Mouse (Mus musculus) midbrain, embryonic 16.5 days (tissue): Measurements from ENCODE around the gene Mcf2l. TPM values are rescaled to one million over a fixed set of nuclear protein-coding genes. Genes with fewer than 3 reads are reported as not detected.
A peak's percentile ranks its signal among the peaks of the same experiment; 100 is the strongest.

Experiments used
- ATAC-seq: fragments of 200-750 bp; cut with Nextera tagmentation; 2 replicates; pipeline ENCODE4 v1.8.0; 2017; ENCODE audit warnings: moderate TSS enrichment
- H3K27ac ChIP-seq: fragments of 300-500 bp; sonication (generic); 2 replicates; pipeline ENCODE4 v1.5.1; 2014; ENCODE audit warnings: mild to moderate bottlenecking, low read length, mixed read lengths
- H3K27me3 ChIP-seq: fragments of 300-500 bp; sonication (generic); 2 replicates; pipeline ENCODE4 v1.6.1; 2014; ENCODE audit warnings: low read depth, low read length, mixed read lengths; ENCODE audit not compliant: control insufficient read depth, insufficient read depth
- H3K36me3 ChIP-seq: fragments of 300-500 bp; sonication (generic); 2 replicates; pipeline ENCODE4 v1.6.1; 2014; ENCODE audit warnings: mild to moderate bottlenecking, low read length, moderate library complexity, mixed read lengths; ENCODE audit not compliant: control insufficient read depth, insufficient read depth
- H3K4me1 ChIP-seq: fragments of 300-500 bp; sonication (generic); 2 replicates; pipeline ENCODE4 v1.6.1; 2014; ENCODE audit warnings: mild to moderate bottlenecking, low read length, mixed read lengths; ENCODE audit not compliant: control insufficient read depth, insufficient read depth
- H3K4me2 ChIP-seq: fragments of 300-500 bp; sonication (generic); 2 replicates; pipeline ENCODE4 v1.6.1; 2014; ENCODE audit warnings: mild to moderate bottlenecking, low read length, mixed read lengths
- H3K4me3 ChIP-seq: fragments of 300-500 bp; sonication (generic); 2 replicates; pipeline ENCODE4 v1.5.1; 2014; ENCODE audit warnings: low read depth, mild to moderate bottlenecking, low read length, moderate library complexity, mixed read lengths
- H3K9ac ChIP-seq: fragments of 300-500 bp; sonication (generic); 2 replicates; pipeline ENCODE4 v1.6.1; 2014; ENCODE audit warnings: low read depth, low read length, mixed read lengths
- H3K9me3 ChIP-seq: fragments of 300-500 bp; sonication (generic); replicated peaks from 2 replicates; pipeline ENCODE4 v1.6.1; 2014; ENCODE audit warnings: mild to moderate bottlenecking, low read length, mixed read lengths; ENCODE audit not compliant: control insufficient read depth, poor library complexity, severe bottlenecking
- WGBS: fragments of 180-500 bp; shearing (Covaris S2); extraction: QIAGEN DNeasy Blood & Tissue Kit; methylation state at CpG from one replicate; pipeline ENCODE4 v1.1.7; 2014; 5-methylcytosine and 5-hydroxymethylcytosine counted together
- polyA plus RNA-seq: library from polyadenylated mRNA; unstranded; fragments of >200 nt; fragmentation: Nextera tagmentation; extraction: Ambion mirVana; gene quantifications from 2 replicates; pipeline ENCODE4 v1.2.1, GENCODE M21; 2015

The Mcf2l gene
- 185 and 190 TPM in 2 replicates for polyA plus RNA-seq

GRCm38 (mm10) chr8:12873357-12874046, at the start of gene Mcf2l:
Gene Mcf2l, plus strand, starts transcription at chr8:12873806.
- H3K36me3 ChIP-seq, result no peaks in the 10 kb centered on the region
- H3K4me2 ChIP-seq, result peak within 1 kb of the TSS; percentile 88
- H3K4me1 ChIP-seq, result peaks cover 31% of the 10 kb centered on the region
- WGBS, result 2% methylated on average over 24 of the region's 30 CpGs
- no peaks in the 10 kb centered on the region; the same call in 1 of the 2 replicates for H3K27me3 ChIP-seq
- peak; percentile 69 for ATAC-seq
- H3K4me3 ChIP-seq, result peak within 1 kb of the TSS; percentile 61
- H3K9me3 ChIP-seq, result no peaks in the 10 kb centered on the region
- H3K9ac ChIP-seq, result peak within 1 kb of the TSS; percentile 79
- peak within 1 kb of the TSS; percentile 60 for H3K27ac ChIP-seq

- ATAC-seq, result no peak
- no peak overlapping the region for H3K9ac ChIP-seq
- H3K4me3 ChIP-seq, result no peak overlapping the region
- no peaks in the 10 kb centered on the region for H3K9me3 ChIP-seq
- no peak overlapping the region for H3K27ac ChIP-seq
- H3K36me3 ChIP-seq, result peaks cover 24% of the 10 kb centered on the region
- H3K4me2 ChIP-seq, result no peak overlapping the region
- no peaks in the 10 kb centered on the region for H3K27me3 ChIP-seq
- 61% methylated on average over 10 of the region's 10 CpGs for WGBS
- no peaks in the 10 kb centered on the region for H3K4me1 ChIP-seq
These were observed 49.0 kb upstream of the Mcf2l start for GRCm38 (mm10) chr8:12824562-12824961.

GRCm38 (mm10) chr8:12825236-12825635, 48.4 kb upstream of the Mcf2l start:
- no peaks in the 10 kb centered on the region for H3K27me3 ChIP-seq
- no peak overlapping the region for H3K4me2 ChIP-seq
- no peaks in the 10 kb centered on the region for H3K9me3 ChIP-seq
- no peak for ATAC-seq
- no peak overlapping the region for H3K4me3 ChIP-seq
- peaks cover 24% of the 10 kb centered on the region for H3K36me3 ChIP-seq
- H3K9ac ChIP-seq, result no peak overlapping the region
- no peak overlapping the region for H3K27ac ChIP-seq
- WGBS, result 71% methylated on average over 6 of the region's 6 CpGs
- no peaks in the 10 kb centered on the region for H3K4me1 ChIP-seq

- no peak overlapping the region for H3K4me2 ChIP-seq
- H3K4me3 ChIP-seq, result no peak overlapping the region
- no peak overlapping the region for H3K9ac ChIP-seq
- no peak for ATAC-seq
- H3K27ac ChIP-seq, result no peak overlapping the region
- no peaks in the 10 kb centered on the region for H3K4me1 ChIP-seq
- no peaks in the 10 kb centered on the region for H3K27me3 ChIP-seq
- H3K36me3 ChIP-seq, result peaks cover 24% of the 10 kb centered on the region
- WGBS, result 84% methylated on average over 8 of the region's 8 CpGs
- H3K9me3 ChIP-seq, result no peaks in the 10 kb centered on the region
These were observed 47.8 kb upstream of the Mcf2l start for GRCm38 (mm10) chr8:12825686-12826237.

- H3K9me3 ChIP-seq, result no peaks in the 10 kb centered on the region
- H3K4me3 ChIP-seq, result no peak overlapping the region
- H3K4me2 ChIP-seq, result no peak overlapping the region
- H3K36me3 ChIP-seq, result peaks cover 23% of the 10 kb centered on the region
- peaks cover 7% of the 10 kb centered on the region for H3K4me1 ChIP-seq
- no peaks in the 10 kb centered on the region for H3K27me3 ChIP-seq
- 92% methylated on average over 9 of the region's 9 CpGs for WGBS
- ATAC-seq, result no peak
- no peak overlapping the region for H3K9ac ChIP-seq
- no peak overlapping the region for H3K27ac ChIP-seq
These were observed 46.5 kb upstream of the Mcf2l start for GRCm38 (mm10) chr8:12827124-12827523.

GRCm38 (mm10) chr8:12828298-12828697, 45.3 kb upstream of the Mcf2l start:
- Histone ChIP-seq H3K9ac (no peak overlapping the region), H3K27me3 (no peaks in the 10 kb centered on the region), H3K4me1 (peaks cover 11% of the 10 kb centered on the region), H3K9me3 (no peaks in the 10 kb centered on the region), H3K27ac (no peak overlapping the region), H3K36me3 (peaks cover 13% of the 10 kb centered on the region), H3K4me3 (no peak overlapping the region), H3K4me2 (no peak overlapping the region)
- ATAC-seq, result no peak
- 90% methylated on average over 6 of the region's 6 CpGs for WGBS

- Histone ChIP-seq H3K9ac (no peak overlapping the region), H3K27me3 (no peaks in the 10 kb centered on the region), H3K4me1 (peaks cover 11% of the 10 kb centered on the region), H3K9me3 (no peaks in the 10 kb centered on the region), H3K4me3 (no peak overlapping the region), H3K4me2 (no peak overlapping the region), H3K36me3 (peaks cover 14% of the 10 kb centered on the region), H3K27ac (no peak overlapping the region)
- no peak for ATAC-seq
- 65% methylated on average over 1 of the region's 1 CpGs for WGBS
These were observed 44.2 kb upstream of the Mcf2l start for GRCm38 (mm10) chr8:12829381-12829780.

GRCm38 (mm10) chr8:12831659-12832589, 41.7 kb upstream of the Mcf2l start:
- ATAC-seq, result peak; percentile 82
- Histone ChIP-seq H3K36me3 (peaks cover 17% of the 10 kb centered on the region), H3K4me3 (no peak overlapping the region), H3K27me3 (no peaks in the 10 kb centered on the region), H3K9me3 (no peaks in the 10 kb centered on the region), H3K9ac (peak overlapping the region; percentile 46), H3K27ac (peak overlapping the region; percentile 79), H3K4me1 (peaks cover 11% of the 10 kb centered on the region), H3K4me2 (no peak overlapping the region)
- 52% methylated on average over 7 of the region's 7 CpGs for WGBS
